Mouse (Mus musculus): ENCODE measurements around the gene Ptges2.

- TF ChIP-seq USF1 (IDR thresholded peaks at IDR 0.05; ENCODE audit: low read depth): no peak
- no peak for TF ChIP-seq MYOD1 (IDR thresholded peaks at IDR 0.05; ENCODE audit: control insufficient read depth, insufficient read length, low read depth)
- no peak for TF ChIP-seq CTCF (IDR thresholded peaks at IDR 0.05; ENCODE audit: control insufficient read depth, insufficient read depth, insufficient read length)
- TF ChIP-seq CEBPB (IDR thresholded peaks at IDR 0.05; ENCODE audit: low read depth): no peak
- TF ChIP-seq MAX (IDR thresholded peaks at IDR 0.05): no peak
- no peak for TF ChIP-seq FOSL1 (IDR thresholded peaks at IDR 0.05; ENCODE audit: insufficient read depth, low read length, poor library complexity, severe bottlenecking)
- TF ChIP-seq MYOG (IDR thresholded peaks at IDR 0.05; ENCODE audit: control insufficient read depth, extremely low read depth, insufficient read length): no peak
Observed at GRCm38 (mm10) chr2:32413936-32414335, 18.2 kb downstream of the Ptges2 start.
